Mouse (Mus musculus): ENCODE data around the gene Zer1. TPM values are rescaled to one million over a fixed set of nuclear protein-coding genes. Genes with fewer than 3 reads are reported as not detected.

The Zer1 gene
- polyA plus RNA-seq, 1 experiment: 62.4 TPM

DNA sequence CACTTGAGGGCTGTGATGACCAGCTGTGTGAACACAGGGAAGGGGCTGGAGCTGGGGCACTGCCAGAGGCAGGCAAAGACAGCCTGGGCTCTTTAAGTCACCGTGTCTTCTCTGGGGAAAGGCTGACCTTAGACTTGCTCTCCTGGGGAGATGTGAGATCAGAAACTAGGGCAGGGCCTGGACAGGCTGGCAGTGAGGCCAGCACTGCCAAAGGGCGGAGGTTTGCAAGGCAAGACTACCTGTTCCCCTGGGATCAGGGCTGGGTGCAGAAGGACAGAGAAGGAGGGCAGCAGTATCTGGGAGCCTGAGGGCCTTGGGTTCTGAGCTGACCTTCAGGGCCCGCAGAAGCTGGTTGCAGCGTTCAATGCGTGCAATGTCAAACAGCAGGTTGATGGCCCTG, 16.7 kb downstream of the Zer1 start:
- Histone ChIP-seq H3K27me3 (ENCODE audit: control insufficient read depth, insufficient read depth, low read length) (no peaks in the 10 kb centered on the region), H3K36me3 (ENCODE audit: control insufficient read depth, insufficient read depth, low read length) (peaks cover 3% of the 10 kb centered on the region), H3K4me1 (ENCODE audit: control insufficient read depth, insufficient read depth, low read length) (no peaks in the 10 kb centered on the region), H3K4me3 (ENCODE audit: control insufficient read depth, low read depth, low read length) (no peak overlapping the region), H3K27ac (ENCODE audit: control insufficient read depth, insufficient read depth, low read depth, low read length) (no peak overlapping the region)
- no peak for TF ChIP-seq CTCF (IDR thresholded peaks at IDR 0.05; ENCODE audit: control insufficient read depth, insufficient read depth, insufficient replicate concordance, low read depth, low read length)
- TF ChIP-seq POLR2A (IDR thresholded peaks at IDR 0.05; ENCODE audit: control insufficient read depth, low read depth, low read length): no peak

DNA sequence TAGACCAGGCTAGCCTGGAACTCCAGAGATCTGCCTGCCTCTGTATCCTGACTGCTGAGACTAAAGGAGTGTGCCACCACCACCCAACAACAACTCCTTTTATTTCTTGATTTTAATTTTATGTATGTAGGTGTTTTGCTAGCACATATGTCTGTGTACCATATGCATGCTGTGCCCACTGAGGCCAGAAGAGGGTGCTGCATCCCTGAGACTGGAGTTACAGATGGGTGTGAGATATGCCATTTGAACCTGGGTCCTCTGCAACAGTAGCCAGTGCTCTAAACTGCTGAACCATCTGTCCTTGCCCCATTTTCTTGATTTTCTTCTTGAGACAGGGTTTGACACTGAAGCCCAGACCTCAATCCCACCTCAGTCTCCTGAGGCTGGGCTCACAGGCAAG, 18.0 kb downstream of the Zer1 start:
- H3K27me3 ChIP-seq (ENCODE audit: control insufficient read depth, insufficient read depth, low read length): no peaks in the 10 kb centered on the region
- no peak overlapping the region for H3K27ac ChIP-seq (ENCODE audit: control insufficient read depth, insufficient read depth, low read depth, low read length)
- H3K4me1 ChIP-seq (ENCODE audit: control insufficient read depth, insufficient read depth, low read length): no peaks in the 10 kb centered on the region
- TF ChIP-seq POLR2A (IDR thresholded peaks at IDR 0.05; ENCODE audit: control insufficient read depth, low read depth, low read length) (no peak), CTCF (IDR thresholded peaks at IDR 0.05; ENCODE audit: control insufficient read depth, insufficient read depth, insufficient replicate concordance, low read depth, low read length) (peak; percentile 41; the same call in 1 of the 2 replicates)
- H3K4me3 ChIP-seq (ENCODE audit: control insufficient read depth, low read depth, low read length): no peak overlapping the region
- H3K36me3 ChIP-seq (ENCODE audit: control insufficient read depth, insufficient read depth, low read length): peaks cover 3% of the 10 kb centered on the region

DNA sequence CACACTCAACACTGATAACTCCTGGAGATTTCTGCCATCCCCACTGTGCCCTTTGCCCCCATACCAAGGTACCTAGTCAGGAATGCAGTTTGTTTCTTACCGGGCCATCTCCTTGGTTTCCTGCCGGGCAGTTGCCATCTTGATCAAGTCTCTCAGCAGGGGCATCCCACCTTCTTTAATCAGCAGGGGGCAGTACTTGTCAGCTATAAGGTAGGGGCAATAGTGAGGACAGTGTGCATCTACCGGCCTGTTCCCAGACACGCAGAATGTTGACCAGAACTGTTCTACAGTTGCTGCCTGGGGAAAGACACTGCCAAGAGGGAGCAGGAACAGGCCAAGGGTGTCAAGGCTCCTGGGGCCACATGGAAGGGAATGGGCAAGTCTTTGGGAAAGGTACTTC, 24.2 kb downstream of the Zer1 start:
- Histone ChIP-seq H3K4me1 (ENCODE audit: control insufficient read depth, insufficient read depth, low read length) (no peaks in the 10 kb centered on the region), H3K36me3 (ENCODE audit: control insufficient read depth, insufficient read depth, low read length) (no peaks in the 10 kb centered on the region; the same call in 1 of the 2 replicates), H3K27ac (ENCODE audit: control insufficient read depth, insufficient read depth, low read depth, low read length) (no peak overlapping the region), H3K27me3 (ENCODE audit: control insufficient read depth, insufficient read depth, low read length) (no peaks in the 10 kb centered on the region), H3K4me3 (ENCODE audit: control insufficient read depth, low read depth, low read length) (no peak overlapping the region)
- TF ChIP-seq CTCF (IDR thresholded peaks at IDR 0.05; ENCODE audit: control insufficient read depth, insufficient read depth, insufficient replicate concordance, low read depth, low read length): no peak
- no peak for TF ChIP-seq POLR2A (IDR thresholded peaks at IDR 0.05; ENCODE audit: control insufficient read depth, low read depth, low read length)

DNA sequence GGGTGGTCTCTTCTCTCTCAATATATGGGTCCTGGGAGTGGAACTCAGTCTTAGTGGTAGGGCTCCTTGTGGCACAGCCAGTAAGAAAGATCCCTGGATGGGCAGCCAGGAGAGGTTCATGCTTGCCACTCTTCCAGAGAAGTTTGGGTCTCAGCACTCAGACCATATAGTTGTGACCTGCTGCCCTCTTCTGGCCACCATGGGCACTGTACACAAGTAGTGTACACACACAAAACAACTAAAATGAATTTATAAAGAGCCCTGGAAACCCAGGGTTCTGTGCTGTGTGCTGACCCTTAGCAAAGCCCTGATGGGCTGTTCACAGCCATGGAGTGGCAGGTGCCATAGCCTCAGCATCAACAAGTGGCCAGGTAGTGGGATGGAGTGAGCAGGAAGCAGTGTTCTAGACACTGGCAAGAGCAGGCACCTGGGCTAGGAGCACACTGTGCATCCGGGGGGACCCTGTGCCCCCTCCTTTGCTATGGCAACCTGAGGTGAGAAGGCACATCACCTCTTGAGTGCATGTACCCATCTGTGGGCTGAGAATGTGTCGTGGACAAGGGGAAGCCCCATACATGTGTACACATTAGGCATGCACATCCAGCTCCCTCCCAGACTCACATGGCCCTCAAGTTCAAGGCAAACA, 28.4 kb downstream of the Zer1 start:
- H3K36me3 ChIP-seq (ENCODE audit: control insufficient read depth, insufficient read depth, low read length): no peaks in the 10 kb centered on the region
- H3K4me1 ChIP-seq (ENCODE audit: control insufficient read depth, insufficient read depth, low read length): peaks cover 11% of the 10 kb centered on the region
- H3K27ac ChIP-seq (ENCODE audit: control insufficient read depth, insufficient read depth, low read depth, low read length): no peak overlapping the region
- H3K27me3 ChIP-seq (ENCODE audit: control insufficient read depth, insufficient read depth, low read length): no peaks in the 10 kb centered on the region
- H3K4me3 ChIP-seq (ENCODE audit: control insufficient read depth, low read depth, low read length): no peak overlapping the region
- TF ChIP-seq POLR2A (IDR thresholded peaks at IDR 0.05; ENCODE audit: control insufficient read depth, low read depth, low read length) (no peak), CTCF (IDR thresholded peaks at IDR 0.05; ENCODE audit: control insufficient read depth, insufficient read depth, insufficient replicate concordance, low read depth, low read length) (peak; percentile 28; the same call in 1 of the 2 replicates)

DNA sequence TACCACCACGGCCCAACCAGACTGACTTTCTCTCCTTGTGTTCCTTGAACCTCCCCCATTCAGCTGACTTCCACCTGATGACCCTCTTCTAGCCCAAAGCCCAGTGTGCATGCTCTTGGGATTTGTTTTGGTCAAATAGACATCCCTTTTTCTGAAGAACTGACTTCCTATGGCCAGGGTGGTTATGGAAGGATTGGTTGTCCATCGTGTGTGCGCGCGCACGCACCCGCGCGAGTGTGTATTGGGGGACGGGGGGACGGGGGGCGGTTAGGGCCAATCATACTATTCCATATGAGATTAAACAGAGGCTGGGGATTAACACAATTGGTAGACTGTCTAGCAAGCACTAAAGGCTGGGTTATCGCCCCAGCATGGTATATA, 30.2 kb downstream of the Zer1 start:
- Histone ChIP-seq H3K36me3 (ENCODE audit: control insufficient read depth, insufficient read depth, low read length) (no peaks in the 10 kb centered on the region), H3K4me1 (ENCODE audit: control insufficient read depth, insufficient read depth, low read length) (peaks cover 11% of the 10 kb centered on the region), H3K27ac (ENCODE audit: control insufficient read depth, insufficient read depth, low read depth, low read length) (peak overlapping the region; percentile 12; the same call in 1 of the 2 replicates), H3K4me3 (ENCODE audit: control insufficient read depth, low read depth, low read length) (peak overlapping the region; percentile 81), H3K27me3 (ENCODE audit: control insufficient read depth, insufficient read depth, low read length) (no peaks in the 10 kb centered on the region)
- no peak for TF ChIP-seq POLR2A (IDR thresholded peaks at IDR 0.05; ENCODE audit: control insufficient read depth, low read depth, low read length)
- no peak for TF ChIP-seq CTCF (IDR thresholded peaks at IDR 0.05; ENCODE audit: control insufficient read depth, insufficient read depth, insufficient replicate concordance, low read depth, low read length)

DNA sequence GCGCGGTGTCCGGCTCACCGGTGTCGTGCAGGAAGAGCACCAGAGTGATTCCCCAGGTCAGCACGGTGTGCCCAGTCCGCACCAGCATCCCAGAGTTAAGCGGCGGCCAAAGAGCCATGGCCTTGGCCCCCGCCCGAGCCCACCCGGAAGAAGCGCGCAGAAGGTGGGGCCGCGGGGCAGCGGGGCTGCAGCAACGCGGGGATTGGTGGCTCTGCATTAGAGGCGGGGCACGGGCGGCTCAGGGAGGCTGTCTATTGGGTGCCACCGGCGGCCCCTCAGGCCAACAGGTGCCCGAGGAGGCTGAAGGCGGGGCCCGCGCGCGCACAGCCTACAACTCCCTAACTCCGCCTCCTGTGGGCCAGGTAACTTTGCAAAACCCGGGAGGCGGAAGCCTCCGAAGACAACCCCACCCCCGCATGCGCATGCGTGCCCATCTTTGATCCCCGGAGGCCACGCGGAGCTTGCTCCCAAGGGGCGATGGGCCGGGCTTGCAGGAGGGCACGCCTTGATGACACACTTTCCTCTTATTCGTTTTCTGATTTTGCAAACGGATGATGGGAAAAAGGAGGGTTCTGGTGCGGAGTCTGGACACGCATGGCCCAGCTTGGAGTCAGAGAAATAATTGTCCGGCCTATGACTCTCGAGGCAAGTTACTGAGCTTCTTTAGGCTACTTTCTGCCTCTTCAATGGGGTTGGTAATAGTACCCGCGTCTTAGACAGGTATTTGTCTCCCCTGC, 30.7 kb downstream of the Zer1 start, which contains the start of gene Zdhhc12:
Zdhhc12 (minus strand) TSS at position 178 of the 737 bp plus-strand sequence.
- Histone ChIP-seq H3K4me1 (ENCODE audit: control insufficient read depth, insufficient read depth, low read length) (peaks cover 11% of the 10 kb centered on the region), H3K27me3 (ENCODE audit: control insufficient read depth, insufficient read depth, low read length) (no peaks in the 10 kb centered on the region), H3K36me3 (ENCODE audit: control insufficient read depth, insufficient read depth, low read length) (no peaks in the 10 kb centered on the region), H3K27ac (ENCODE audit: control insufficient read depth, insufficient read depth, low read depth, low read length) (peak within 1 kb of the TSS; percentile 21), H3K4me3 (ENCODE audit: control insufficient read depth, low read depth, low read length) (peak within 1 kb of the TSS; percentile 81)
- TF ChIP-seq CTCF (IDR thresholded peaks at IDR 0.05; ENCODE audit: control insufficient read depth, insufficient read depth, insufficient replicate concordance, low read depth, low read length) (no peak), POLR2A (IDR thresholded peaks at IDR 0.05; ENCODE audit: control insufficient read depth, low read depth, low read length) (peak; percentile 34; the same call in 1 of the 2 replicates)

DNA sequence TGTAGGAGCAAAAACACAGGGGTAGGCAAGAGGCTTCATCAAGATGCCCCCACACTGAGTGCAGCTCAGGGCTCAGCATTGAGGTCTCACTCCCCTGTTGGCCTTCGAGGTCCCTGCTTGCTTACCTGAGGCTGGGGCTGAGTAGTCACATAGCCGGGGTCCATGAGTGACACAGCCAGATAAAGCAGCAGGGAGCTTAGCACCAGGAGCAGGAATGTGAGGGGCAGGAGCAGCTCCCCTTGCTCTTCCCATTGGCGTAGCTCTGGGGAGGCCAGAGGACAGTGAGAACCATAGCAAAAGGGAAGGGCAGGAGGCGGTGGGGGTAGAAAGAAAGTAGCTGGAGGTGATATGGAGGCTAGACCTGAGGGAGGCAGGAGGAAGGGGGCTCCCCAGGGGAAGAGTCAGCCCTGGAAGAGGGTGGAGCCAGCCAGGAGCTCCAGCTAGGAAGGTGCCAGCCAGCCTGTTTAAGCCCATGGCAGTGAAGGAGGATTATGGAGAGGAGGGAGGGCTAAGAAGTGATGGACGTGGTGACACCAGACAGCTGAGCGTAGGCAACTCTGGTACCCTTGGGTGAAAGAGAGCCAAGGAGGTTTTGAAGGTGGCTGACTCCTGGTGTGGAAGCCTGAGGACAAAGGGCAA, 32.0 kb downstream of the Zer1 start:
- H3K4me3 ChIP-seq (ENCODE audit: control insufficient read depth, low read depth, low read length): peak overlapping the region; percentile 81
- H3K27me3 ChIP-seq (ENCODE audit: control insufficient read depth, insufficient read depth, low read length): no peaks in the 10 kb centered on the region
- H3K27ac ChIP-seq (ENCODE audit: control insufficient read depth, insufficient read depth, low read depth, low read length): no peak overlapping the region
- H3K4me1 ChIP-seq (ENCODE audit: control insufficient read depth, insufficient read depth, low read length): peaks cover 11% of the 10 kb centered on the region
- H3K36me3 ChIP-seq (ENCODE audit: control insufficient read depth, insufficient read depth, low read length): no peaks in the 10 kb centered on the region
- TF ChIP-seq CTCF (IDR thresholded peaks at IDR 0.05; ENCODE audit: control insufficient read depth, insufficient read depth, insufficient replicate concordance, low read depth, low read length) (no peak), POLR2A (IDR thresholded peaks at IDR 0.05; ENCODE audit: control insufficient read depth, low read depth, low read length) (no peak)
